Mouse (Mus musculus): ENCODE results near the gene Fam107b. TPM values are rescaled to one million over a fixed set of nuclear protein-coding genes. Genes with fewer than 3 reads are reported as not detected.
"Not testable (repeated sequence)": the region's sequence is repeated elsewhere in the genome, so short reads cannot be mapped to it uniquely, and the experiment has no call there.

Gene Fam107b
- polyA plus RNA-seq, 1 experiment from 2014 or later = 39.1 TPM

DNA sequence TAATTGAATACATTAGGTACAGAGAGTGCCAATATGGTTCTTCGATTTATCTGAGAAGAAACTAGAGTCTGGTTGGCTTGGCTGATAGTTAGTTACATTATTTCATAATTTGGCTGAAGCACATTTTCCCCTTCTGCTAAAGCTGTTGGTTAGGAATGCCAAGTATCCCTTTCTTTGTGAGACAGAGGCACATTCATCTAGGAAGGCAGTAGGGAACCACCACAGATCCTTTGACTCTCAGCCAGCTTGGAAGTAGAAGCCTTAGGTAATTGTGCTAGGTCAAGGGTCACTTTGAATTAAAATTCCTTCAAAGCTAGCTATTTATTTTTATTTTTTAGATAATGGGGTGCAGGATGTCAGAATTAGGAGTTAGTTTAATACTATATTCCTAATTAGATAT, 105.2 kb downstream of the Fam107b start:
- Histone ChIP-seq H3K27ac (no peak overlapping the region), H3K9me3 (no peaks in the 10 kb centered on the region), H3K4me1 (replicated peaks) (no peaks in the 10 kb centered on the region), H3K9ac (replicated peaks) (no peak overlapping the region), H3K4me3 (replicated peaks) (no peak overlapping the region), H3K36me3 (no peaks in the 10 kb centered on the region), H3K4me2 (replicated peaks) (no peak overlapping the region), H3K27me3 (no peaks in the 10 kb centered on the region)
- 97% methylated on average over 1 of the region's 1 CpGs for WGBS
- no peak for ATAC-seq

DNA sequence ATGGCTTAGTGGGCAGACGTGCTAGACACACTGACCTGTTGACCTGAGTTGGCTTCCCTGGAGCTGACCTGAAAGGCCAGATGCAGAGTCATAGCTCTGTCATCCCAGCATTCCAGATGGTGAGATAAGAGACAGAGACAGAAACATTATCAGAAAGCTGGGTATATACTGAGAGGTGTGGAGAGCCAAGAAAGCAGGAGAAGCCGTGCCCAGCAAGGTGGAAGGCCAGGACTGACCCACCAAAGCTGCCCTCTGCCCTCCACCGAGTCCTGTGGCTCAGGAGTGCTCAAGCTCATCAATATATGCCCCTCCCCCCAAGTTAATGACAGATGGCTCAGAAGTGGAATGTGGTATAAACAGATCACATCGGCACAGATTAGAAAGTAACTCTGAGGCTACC, 112.4 kb downstream of the Fam107b start:
- Histone ChIP-seq H3K4me2 (replicated peaks) (no peak overlapping the region), H3K27ac (no peak overlapping the region), H3K4me3 (replicated peaks) (no peak overlapping the region), H3K9me3 (no peaks in the 10 kb centered on the region), H3K4me1 (replicated peaks) (peaks cover 19% of the 10 kb centered on the region), H3K27me3 (no peaks in the 10 kb centered on the region), H3K9ac (replicated peaks) (no peak overlapping the region), H3K36me3 (no peaks in the 10 kb centered on the region)
- ATAC-seq = 0 out of 2 replicates have a peak, but pooled peaks have one; percentile 32
- 73% methylated on average over 4 of the region's 4 CpGs for WGBS

DNA sequence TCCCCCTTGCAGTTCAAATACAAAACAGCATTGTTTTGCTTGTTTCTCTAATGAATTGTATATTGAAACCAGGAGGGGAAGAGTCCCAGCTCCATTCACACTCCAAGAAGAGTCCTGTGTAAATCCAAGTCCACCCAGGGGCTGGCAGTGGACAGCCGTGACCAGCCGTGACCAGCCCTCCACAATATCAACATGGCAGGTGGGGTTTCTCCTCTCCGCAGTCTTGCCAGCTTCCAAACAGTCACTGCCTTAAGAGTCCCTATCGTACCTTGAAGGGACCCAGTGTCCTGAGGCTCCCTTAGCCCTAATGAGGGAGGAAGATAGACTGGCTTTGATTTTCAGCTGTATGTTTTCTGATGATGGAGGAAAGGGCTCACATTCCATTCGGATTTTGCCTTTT, 113.1 kb downstream of the Fam107b start:
- peak; percentile 73 for ATAC-seq
- H3K4me2 ChIP-seq (replicated peaks) = peak overlapping the region; percentile 16
- H3K27ac ChIP-seq = peak overlapping the region; percentile 68
- no peak overlapping the region for H3K9ac ChIP-seq (replicated peaks)
- H3K27me3 ChIP-seq = no peaks in the 10 kb centered on the region
- H3K36me3 ChIP-seq = no peaks in the 10 kb centered on the region
- peaks cover 19% of the 10 kb centered on the region for H3K4me1 ChIP-seq (replicated peaks)
- no peak overlapping the region for H3K4me3 ChIP-seq (replicated peaks)
- no peaks in the 10 kb centered on the region for H3K9me3 ChIP-seq
- WGBS = 37% methylated on average over 5 of the region's 5 CpGs

DNA sequence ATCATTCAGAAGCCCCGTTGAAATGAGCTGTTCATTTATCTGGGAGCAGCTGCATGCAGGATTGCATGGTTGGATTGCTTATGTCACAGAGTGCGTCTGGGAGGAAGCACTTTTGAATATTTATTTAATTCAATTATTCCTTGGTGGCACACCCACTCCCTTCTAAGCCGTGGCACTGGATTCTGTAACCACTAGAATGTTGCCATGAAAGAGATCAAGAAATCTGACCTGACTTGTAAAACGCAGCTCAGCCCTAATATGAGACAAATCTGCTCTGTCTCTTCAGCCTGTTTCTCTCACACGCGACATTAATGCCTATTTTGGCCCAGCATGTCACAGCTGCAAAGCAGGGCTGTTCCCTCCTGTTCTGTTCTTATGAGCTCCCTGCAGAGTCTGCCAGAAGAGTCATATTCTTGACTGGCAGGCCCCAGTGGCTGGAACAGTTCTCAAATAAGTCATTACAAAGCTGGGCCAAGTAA, 113.5 kb downstream of the Fam107b start:
- H3K27ac ChIP-seq = peak overlapping the region; percentile 68
- peak; percentile 83 for ATAC-seq
- no peak overlapping the region for H3K9ac ChIP-seq (replicated peaks)
- no peak overlapping the region for H3K4me3 ChIP-seq (replicated peaks)
- H3K9me3 ChIP-seq = no peaks in the 10 kb centered on the region
- H3K27me3 ChIP-seq = no peaks in the 10 kb centered on the region
- 16% methylated on average over 6 of the region's 6 CpGs for WGBS
- H3K36me3 ChIP-seq = no peaks in the 10 kb centered on the region
- H3K4me1 ChIP-seq (replicated peaks) = peaks cover 19% of the 10 kb centered on the region
- peak overlapping the region; percentile 16 for H3K4me2 ChIP-seq (replicated peaks)

DNA sequence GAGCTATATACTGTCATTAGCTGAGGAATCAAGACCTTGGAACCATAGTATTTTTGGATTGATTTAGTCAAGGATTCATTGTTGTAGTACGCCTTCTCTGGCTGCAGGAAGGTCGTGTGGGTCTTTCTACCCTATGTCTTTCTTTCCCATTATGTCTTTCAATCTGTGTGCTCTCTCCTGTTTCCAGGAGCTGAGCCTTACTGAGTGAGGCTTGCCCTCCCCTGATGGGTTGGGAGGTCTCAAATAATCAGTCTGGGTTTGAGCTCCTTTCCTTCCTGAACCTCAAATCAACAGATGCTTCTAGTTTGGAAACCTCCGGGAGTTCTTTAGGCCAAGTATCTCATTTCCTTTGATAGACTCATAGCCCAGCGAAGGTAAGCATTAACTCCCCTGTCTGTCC, 119.9 kb downstream of the Fam107b start:
- Histone ChIP-seq H3K27ac (no peak overlapping the region), H3K9ac (replicated peaks) (no peak overlapping the region), H3K9me3 (no peaks in the 10 kb centered on the region), H3K36me3 (no peaks in the 10 kb centered on the region), H3K4me3 (replicated peaks) (no peak overlapping the region), H3K27me3 (no peaks in the 10 kb centered on the region), H3K4me2 (replicated peaks) (no peak overlapping the region), H3K4me1 (replicated peaks) (no peaks in the 10 kb centered on the region)
- WGBS = 82% methylated on average over 4 of the region's 4 CpGs
- no peak for ATAC-seq

DNA sequence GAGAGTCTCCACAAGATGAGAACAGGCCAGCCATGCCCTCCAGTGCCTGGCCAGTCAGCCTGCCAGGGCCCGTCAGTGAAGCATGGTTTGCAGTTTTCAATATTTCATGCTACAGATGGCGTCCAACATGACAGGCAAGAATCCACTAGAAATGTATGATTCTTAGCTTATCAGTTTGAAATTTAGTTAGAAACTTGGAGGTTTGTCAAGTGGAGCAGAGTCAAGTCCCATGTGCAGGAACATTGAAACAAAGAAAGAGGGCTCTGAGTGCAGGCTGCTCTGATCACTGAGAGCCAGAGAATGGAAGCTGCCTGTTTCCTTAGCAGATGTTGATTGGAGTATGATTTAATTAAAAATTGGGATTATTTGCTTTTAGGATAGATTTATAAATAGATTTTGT, 122.5 kb downstream of the Fam107b start:
- whole genome bisulfite sequencing = 95% methylated on average over 2 of the region's 2 CpGs
- Histone ChIP-seq H3K27ac (no peak overlapping the region), H3K36me3 (no peaks in the 10 kb centered on the region), H3K27me3 (no peaks in the 10 kb centered on the region), H3K4me3 (replicated peaks) (no peak overlapping the region), H3K4me2 (replicated peaks) (no peak overlapping the region), H3K9me3 (no peaks in the 10 kb centered on the region), H3K9ac (replicated peaks) (no peak overlapping the region), H3K4me1 (replicated peaks) (no peaks in the 10 kb centered on the region)
- ATAC-seq = no peak

DNA sequence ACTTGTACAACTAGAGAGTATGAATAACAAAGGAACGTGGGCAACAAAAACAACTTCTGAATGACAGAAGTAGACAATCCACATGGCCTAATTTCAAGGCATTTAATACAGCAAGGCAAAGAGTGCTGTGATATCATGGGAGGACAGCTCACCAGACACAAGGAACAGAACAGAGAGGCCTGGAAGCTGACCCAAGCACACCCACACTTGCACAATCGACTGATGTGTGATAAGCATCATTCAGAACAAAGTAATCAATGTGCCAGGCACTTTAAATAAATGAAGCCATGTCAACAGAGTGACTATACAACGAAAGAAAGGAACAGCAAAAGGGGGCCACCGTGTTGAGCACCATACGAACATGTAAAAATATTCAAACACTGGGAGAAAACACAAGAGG, 125.6 kb downstream of the Fam107b start:
- Histone ChIP-seq H3K9me3 (no peaks in the 10 kb centered on the region), H3K4me1 (replicated peaks) (no peaks in the 10 kb centered on the region), H3K4me3 (replicated peaks) (no peak overlapping the region), H3K27ac (no peak overlapping the region), H3K27me3 (no peaks in the 10 kb centered on the region), H3K36me3 (no peaks in the 10 kb centered on the region), H3K4me2 (replicated peaks) (no peak overlapping the region), H3K9ac (replicated peaks) (no peak overlapping the region)
- whole genome bisulfite sequencing = 88% methylated on average over 5 of the region's 5 CpGs
- ATAC-seq = no peak

DNA sequence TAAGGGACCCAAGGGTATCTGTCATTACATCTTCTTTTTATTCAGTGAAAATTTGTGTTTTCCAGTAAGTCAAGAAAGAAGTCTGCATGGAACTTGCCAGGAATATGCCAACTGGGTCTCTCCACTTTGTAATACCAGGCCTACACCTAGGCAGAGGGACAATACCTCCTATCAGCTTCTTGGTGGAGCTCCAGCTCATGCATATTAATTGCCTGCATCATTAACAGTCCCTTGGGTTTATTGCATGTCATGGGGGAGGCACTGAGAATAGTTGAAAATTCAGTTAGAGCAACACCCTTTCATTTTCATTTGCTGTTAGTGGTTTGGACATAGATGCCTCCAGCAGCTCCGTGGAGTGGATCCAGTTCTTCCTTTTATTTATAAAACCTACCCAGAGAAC, 130.1 kb downstream of the Fam107b start:
- no peak overlapping the region for H3K4me3 ChIP-seq (replicated peaks)
- no peak overlapping the region for H3K27ac ChIP-seq
- no peak for ATAC-seq
- WGBS = 83% methylated on average over 1 of the region's 1 CpGs
- no peaks in the 10 kb centered on the region for H3K9me3 ChIP-seq
- no peaks in the 10 kb centered on the region for H3K4me1 ChIP-seq (replicated peaks)
- no peak overlapping the region for H3K9ac ChIP-seq (replicated peaks)
- no peaks in the 10 kb centered on the region for H3K36me3 ChIP-seq
- H3K27me3 ChIP-seq = no peaks in the 10 kb centered on the region
- no peak overlapping the region for H3K4me2 ChIP-seq (replicated peaks)

DNA sequence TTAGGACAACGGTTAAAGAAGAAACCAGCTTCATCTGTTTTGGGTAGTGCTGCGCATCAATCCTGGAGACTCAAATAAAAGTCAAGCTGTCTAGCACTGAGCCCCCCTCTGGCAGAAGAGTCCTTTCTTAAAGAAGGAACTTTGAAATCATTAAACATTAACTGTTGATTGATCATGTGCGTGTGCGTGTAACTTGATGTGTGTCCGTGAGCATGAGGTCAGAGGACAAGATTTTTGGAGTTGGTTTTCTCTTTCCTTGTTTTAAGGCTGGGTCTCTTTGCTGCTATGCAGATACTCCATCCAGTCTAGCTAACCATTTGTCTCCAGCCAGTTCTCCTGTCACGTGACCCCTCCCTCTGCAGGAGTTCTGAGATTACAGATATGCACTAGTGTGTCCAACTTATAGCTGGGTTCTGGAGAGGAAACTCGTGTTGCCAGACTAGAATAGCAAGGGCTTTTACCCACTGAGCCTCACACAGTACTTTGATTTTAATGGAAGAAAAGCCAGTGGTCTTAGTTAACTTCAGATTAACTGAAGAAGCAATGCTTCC, 132.4 kb downstream of the Fam107b start:
- no peaks in the 10 kb centered on the region for H3K36me3 ChIP-seq
- no peak overlapping the region for H3K4me3 ChIP-seq (replicated peaks)
- H3K9me3 ChIP-seq = no peaks in the 10 kb centered on the region
- no peak for ATAC-seq
- no peaks in the 10 kb centered on the region for H3K27me3 ChIP-seq
- H3K4me1 ChIP-seq (replicated peaks) = no peaks in the 10 kb centered on the region
- WGBS = 88% methylated on average over 7 of the region's 7 CpGs
- H3K27ac ChIP-seq = no peak overlapping the region
- H3K9ac ChIP-seq (replicated peaks) = no peak overlapping the region
- H3K4me2 ChIP-seq (replicated peaks) = no peak overlapping the region

DNA sequence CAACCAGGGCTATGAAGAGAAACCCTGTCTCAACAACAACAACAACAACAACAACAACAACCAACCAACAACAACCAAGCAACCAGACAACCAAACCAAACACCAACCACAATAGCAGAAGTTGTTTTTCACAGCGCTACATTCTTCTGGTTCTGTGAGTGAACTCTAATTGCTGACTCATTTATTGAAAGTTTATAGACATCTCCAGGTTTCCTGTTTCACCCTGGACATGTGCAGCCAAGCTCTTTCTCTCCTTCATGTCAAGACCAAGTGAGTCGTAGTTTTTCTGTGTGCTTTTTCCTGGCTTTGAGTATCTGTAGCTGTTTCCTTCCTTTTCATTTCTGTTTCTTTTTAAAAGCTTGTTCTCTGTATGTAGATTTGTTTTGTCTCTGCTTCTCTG, 133.5 kb downstream of the Fam107b start:
- Histone ChIP-seq H3K27ac (no peak overlapping the region), H3K4me3 (replicated peaks) (no peak overlapping the region), H3K9me3 (no peaks in the 10 kb centered on the region), H3K4me1 (replicated peaks) (no peaks in the 10 kb centered on the region), H3K27me3 (no peaks in the 10 kb centered on the region), H3K4me2 (replicated peaks) (no peak overlapping the region), H3K36me3 (no peaks in the 10 kb centered on the region), H3K9ac (replicated peaks) (no peak overlapping the region)
- WGBS = 92% methylated on average over 2 of the region's 2 CpGs
- no peak for ATAC-seq

DNA sequence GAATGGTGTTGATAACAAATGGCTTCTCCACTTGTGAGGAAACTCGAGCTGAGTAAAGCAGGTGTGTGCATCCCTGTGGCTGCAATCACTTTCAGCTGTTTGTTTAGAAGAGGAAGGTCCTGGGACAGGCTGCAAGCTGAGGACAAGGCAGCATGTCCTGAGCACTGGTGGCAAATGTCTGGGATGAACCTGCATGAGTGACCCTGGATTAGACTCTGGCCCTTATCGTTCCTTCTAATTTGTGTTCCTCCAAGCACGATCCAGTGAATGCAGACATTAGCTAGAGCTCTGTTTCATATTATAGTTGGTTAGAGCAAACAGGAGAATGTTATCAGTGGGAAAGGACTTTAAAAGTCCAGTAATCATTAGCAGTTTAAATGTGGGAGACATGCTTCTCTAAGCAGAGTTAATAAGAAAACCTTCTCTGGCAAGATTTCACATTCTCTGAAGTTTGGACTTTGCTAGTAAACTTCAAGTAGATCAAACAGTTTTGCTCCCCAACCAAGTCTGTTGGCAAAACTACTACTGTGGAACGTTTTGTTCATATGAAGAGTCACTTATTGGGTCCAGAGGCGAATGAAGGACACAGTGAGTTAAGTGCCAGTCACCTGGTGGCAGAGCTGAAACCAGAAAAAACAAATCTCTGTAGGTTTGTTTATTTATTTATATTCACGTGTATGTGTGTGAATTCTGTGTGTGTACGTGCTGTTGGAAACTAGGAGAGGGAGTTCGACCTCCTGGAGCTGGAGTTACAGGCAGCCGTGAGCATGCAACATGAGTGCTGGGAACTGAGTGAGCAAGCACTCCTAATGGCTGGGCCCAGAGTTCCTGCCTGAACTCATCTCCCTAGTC, 134.2 kb downstream of the Fam107b start:
- H3K27ac ChIP-seq = no peak overlapping the region
- no peak overlapping the region for H3K4me3 ChIP-seq (replicated peaks)
- 75% methylated on average over 9 of the region's 9 CpGs for WGBS
- H3K36me3 ChIP-seq = no peaks in the 10 kb centered on the region
- H3K4me2 ChIP-seq (replicated peaks) = no peak overlapping the region
- no peak for ATAC-seq
- no peaks in the 10 kb centered on the region for H3K4me1 ChIP-seq (replicated peaks)
- no peak overlapping the region for H3K9ac ChIP-seq (replicated peaks)
- no peaks in the 10 kb centered on the region for H3K27me3 ChIP-seq
- H3K9me3 ChIP-seq = no peaks in the 10 kb centered on the region

DNA sequence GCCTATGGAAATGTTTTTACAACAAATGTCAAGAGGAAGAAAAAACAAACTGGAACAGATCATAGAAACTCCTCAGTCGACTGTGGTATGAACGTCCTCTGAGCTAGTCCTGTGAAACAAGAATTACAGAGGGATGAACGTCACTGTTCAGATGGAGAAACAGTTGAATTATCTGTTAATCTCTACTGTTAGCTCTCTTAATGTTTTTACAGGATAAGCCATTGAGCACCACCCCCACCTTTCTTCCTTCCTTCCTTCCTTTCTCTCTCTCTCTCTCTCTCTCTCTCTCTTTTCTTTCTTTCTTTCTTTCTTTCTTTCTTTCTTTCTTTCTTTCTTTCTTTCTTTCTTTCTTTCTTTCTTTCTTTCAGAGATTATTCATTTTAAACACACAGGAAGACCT, 135.0 kb downstream of the Fam107b start:
- H3K27me3 ChIP-seq; ATAC-seq; H3K36me3 ChIP-seq; H3K4me1 ChIP-seq (replicated peaks); H3K9me3 ChIP-seq; H3K9ac ChIP-seq (replicated peaks); H3K4me3 ChIP-seq (replicated peaks); H3K4me2 ChIP-seq (replicated peaks); H3K27ac ChIP-seq: not testable (repeated sequence)
- 77% methylated on average over 3 of the region's 3 CpGs for WGBS

Data from midbrain, embryonic 13.5 days (tissue).